Mouse (Mus musculus) left cerebral cortex, adult 8-10 months (tissue): ENCODE results near the gene Gm10188. TPM values are rescaled to one million over a fixed set of nuclear protein-coding genes. Genes with fewer than 3 reads are reported as not detected.

Experiments
- DNase-seq, 2 experiments: peaks; one replicate each; pipeline ENCODE4 v3.0.0; 2022; ENCODE audit warnings: low spot score in 2 of 2
- microRNA-seq, 2 experiments: library from miRNA; unstranded; fragments of <30 nt; microRNA quantifications; one replicate each; pipeline ENCODE4 v1.2.0; 2022
- total RNA-seq, 4 experiments: library from RNA; stranded (reverse); gene quantifications; 2 replicates each; pipeline ENCODE4 v1.2.4; 2022

The Gm10188 gene
- total RNA-seq, 4 experiments from 2014 or later, result not detected

GRCm38 (mm10) chr1:132195100-132195499 lies 34.5 kb downstream of the Gm10188 start:
- DNase-seq, result no peak

GRCm38 (mm10) chr1:132194624-132195023 lies 34.9 kb downstream of the Gm10188 start:
- no peak for DNase-seq

DNA sequence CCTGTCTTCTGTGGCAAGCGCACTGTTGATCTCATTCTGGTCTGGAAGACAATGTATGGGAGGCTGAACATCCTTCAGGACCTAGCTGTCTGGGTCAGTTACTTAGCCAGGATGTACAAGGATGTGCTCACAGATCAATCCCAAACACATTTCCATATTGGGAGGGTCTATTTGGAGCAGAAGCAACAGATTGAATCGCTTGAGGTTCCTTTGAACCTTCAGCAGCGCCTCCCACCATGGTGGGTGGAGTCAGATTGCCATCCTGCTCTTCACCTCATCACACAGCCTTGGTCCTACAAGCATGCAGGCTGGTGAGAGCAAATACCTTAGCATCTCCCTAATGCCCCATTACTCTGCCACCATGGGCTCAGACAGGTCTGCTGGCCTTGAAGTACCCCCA lies 35.8 kb downstream of the Gm10188 start:
- DNase-seq, result no peak

DNA sequence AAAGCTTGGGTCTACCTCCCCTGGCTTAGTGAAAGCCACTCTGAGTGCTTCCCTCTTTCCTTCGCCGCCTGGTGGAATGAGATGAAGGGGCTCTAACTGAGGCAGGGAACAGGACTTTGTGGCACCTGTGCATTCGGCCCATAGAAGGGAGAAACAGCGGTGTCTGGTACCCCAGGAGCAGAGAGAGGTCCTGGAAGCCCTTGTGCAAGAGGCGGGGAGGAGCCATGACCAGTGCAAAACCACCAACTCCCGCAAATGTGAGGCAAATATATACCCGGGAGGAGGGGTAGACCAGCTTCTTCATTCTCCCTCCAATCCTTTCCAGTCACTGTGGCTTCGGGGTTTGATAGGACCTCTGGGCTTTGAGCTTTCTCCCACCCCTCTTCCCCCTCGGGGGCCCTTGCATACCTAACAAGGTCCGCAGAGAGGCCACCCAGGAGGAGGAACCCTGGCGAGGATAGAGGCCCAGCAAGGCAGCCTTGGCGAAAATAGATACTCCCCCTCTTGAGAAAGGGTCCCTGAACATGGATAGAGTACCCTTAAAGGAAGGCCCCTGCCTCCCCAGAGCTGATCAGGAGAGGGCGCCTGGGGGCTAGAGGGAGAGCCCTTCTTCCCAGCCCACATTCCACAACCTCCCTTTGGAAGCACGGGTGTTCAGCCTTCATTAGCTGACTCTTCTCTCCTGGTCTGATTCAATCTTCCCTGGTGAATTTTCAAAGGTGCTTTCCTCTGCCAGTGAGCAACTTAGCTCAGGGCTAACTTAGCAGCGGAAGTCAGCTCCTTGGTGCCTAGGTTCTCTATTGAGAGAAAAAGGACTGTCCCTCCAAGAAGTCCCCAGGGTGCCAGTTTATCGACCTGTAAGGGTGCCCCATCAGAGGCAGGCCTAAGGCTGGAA lies 37.5 kb downstream of the Gm10188 start:
- DNase-seq, result no peak

DNA sequence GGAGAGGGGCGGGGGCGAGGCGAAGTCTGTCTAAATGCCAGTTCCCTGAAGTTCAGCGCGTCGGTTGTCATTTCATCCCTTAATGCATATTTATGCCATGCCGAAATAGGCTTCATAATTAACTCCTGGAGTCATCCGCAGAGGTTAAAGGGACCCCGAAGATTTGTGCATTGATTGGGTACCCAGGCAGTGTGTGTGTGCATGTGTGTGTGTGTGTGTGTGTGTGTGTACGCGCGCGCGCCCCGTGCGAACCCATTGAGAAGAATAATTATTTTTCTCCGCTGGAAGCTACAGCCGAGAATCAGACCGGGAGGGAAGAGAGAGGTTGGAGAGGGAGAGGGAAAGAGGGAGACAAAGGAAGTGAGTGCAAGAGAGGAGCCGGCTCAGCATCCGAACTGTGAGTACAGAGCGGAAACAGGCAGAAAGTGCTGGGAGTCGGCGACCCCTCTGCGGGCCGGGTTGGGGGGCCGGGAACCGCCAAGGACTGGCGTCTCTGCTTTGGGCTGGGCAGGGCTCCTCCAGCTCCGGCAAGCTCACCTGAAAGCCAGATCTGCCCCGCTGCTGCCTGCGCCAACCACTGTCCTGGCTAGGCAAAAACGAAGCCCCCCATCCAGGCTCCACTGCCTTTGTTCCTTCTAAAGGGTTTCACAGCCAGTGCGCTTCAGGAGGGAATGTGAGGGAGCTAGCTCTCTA lies 38.3 kb downstream of the Gm10188 start, which contains the start of the genes Lemd1 and AC124108.1:
Gene Lemd1, plus strand, starts transcription at position 339 of the 693 bp plus-strand sequence.
Gene AC124108.1, plus strand, starts transcription at position 365 of the 693 bp plus-strand sequence.
- no peak for DNase-seq

- DNase-seq, result no peak
Observed at GRCm38 (mm10) chr1:132190621-132191092, 38.9 kb downstream of the Gm10188 start.

DNA sequence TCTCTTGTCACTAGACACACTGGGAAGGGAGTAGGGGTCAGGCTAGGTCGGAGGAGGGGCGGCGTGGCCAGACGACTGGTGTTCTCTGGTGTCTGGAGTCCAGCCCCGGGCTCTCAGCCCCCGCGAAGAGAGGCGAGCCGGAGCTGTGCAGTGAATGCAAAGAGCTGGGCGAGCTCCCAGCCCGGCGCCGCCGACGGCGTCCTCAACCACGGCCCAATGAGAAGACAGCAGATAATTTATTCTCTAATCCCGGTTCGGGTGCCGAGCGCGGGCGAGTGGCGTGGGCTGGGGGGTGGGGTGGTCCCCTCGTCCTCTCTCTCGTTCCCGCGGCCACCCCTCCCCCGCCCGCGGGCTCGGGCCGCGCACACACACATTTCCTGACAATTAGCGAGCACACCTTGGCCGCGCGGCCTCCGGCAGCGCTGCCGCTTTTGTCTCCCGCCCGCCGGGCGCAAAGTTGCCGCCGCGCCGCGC lies 39.5 kb downstream of the Gm10188 start:
- DNase-seq, result peak in 1 of 2 experiments; percentile 79

- DNase-seq, result no peak
Observed at GRCm38 (mm10) chr1:132189231-132189630, 40.3 kb downstream of the Gm10188 start.

DNA sequence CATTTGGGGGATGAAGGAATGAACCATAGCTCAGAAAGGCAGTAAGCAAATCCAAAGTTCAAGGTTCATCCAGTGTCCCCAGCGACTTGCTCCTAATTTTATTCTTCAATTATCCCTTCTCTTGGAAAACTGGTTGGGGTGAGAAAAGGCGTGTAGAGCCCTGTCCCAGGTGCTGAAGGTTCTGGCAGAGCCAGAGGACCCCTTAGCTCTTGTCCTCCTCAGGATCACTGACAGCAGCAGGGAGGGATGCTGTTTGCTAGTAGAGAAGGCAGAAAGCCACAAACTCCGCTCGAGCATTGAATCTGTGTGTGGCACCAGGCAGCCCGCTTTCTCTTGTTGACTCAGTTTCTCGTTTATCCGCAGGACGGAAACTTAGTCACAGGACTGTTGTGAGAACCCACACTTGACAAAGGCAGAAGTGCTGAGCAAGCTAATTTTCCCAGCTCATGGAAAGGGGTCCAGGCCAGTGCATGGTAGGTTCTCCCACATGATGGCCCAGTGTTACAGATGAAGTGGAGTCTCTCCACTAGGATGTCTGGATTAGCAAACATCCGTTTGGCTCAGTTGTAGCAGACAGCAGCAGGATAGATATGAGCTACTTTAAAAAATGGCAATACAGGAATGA lies 41.0 kb downstream of the Gm10188 start:
- no peak for DNase-seq

DNA sequence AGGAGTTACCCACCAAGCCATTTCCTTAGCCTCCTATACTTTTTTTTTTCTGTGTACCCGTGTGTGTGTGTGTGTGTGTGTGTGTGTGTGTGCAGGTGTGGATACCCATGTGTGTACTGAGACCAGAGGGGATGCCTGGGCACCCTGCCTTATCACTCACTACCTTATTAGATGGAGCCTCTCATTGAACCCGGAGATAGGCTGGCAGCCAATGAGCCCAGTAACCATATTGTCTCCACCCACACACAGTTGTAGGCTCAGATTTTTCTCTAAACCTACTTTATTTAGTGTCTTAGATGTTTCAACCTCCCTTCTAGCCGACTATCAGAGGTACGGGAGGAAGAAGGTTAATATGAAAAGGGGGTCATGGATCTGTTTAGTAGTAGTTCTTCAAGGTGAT lies 43.3 kb downstream of the Gm10188 start:
- DNase-seq, result no peak

Small RNA genes within 50 kb of the gene (microRNA-seq; reads per million reads assigned to microRNA genes)
- gene Mir135b, result 79.8 to 81.0 reads per million in 2 experiments

Other genes starting within 250 kb of the Gm10188 start
- gene Elk4, start 222.2 kb downstream of the Gm10188 start, total RNA-seq, result 10 to 100 TPM; 54.1 to 63.5 (median 58.5) TPM
- gene Mfsd4a, start 161.7 kb downstream of the Gm10188 start, total RNA-seq, result 100 to 1,000 TPM in 1 of 4 experiments, 10 to 100 TPM in 3; 77.0 to 100 (median 85.0) TPM
- 10 to 100 TPM; 29.2 to 42.7 (median 35.9) TPM for gene Cdk18, start 90.1 kb downstream of the Gm10188 start, total RNA-seq
- gene Lemd1, start 38.3 kb downstream of the Gm10188 start, total RNA-seq, result 1 to 10 TPM; 7.0 to 9.5 (median 8.1) TPM
- 1 to 10 TPM; 4.6 to 5.7 (median 4.7) TPM for gene AC124108.1, start 38.3 kb downstream of the Gm10188 start, total RNA-seq
- 10 to 100 TPM; 12.3 to 15.1 (median 13.6) TPM for gene Klhdc8a, start 68.9 kb upstream of the Gm10188 start, total RNA-seq
- gene Nuak2, start 86.4 kb upstream of the Gm10188 start, total RNA-seq, result 1 to 10 TPM in 3 of 4 experiments, under 1 TPM in 1; 0.81 to 1.7 (median 1.3) TPM
- gene Tmcc2, start 161.5 kb upstream of the Gm10188 start, total RNA-seq, result 100 to 1,000 TPM; 182 to 205 (median 192) TPM
- gene Dstyk, start 187.8 kb upstream of the Gm10188 start, total RNA-seq, result 10 to 100 TPM; 40.9 to 51.7 (median 42.4) TPM
- 10 to 100 TPM; 52.3 to 63.4 (median 58.7) TPM for gene Rbbp5, start 247.6 kb upstream of the Gm10188 start, total RNA-seq